Mouse (Mus musculus) neural tube, embryonic 12.5 days (tissue): ENCODE measurements around the gene Blmh. TPM values are rescaled to one million over a fixed set of nuclear protein-coding genes. Genes with fewer than 3 reads are reported as not detected.
"Not testable (repeated sequence)": the region's sequence is repeated elsewhere in the genome, so short reads cannot be mapped to it uniquely, and the experiment has no call there.

Source experiments
- ATAC-seq: fragments of 200-750 bp; cut with Nextera tagmentation; 2 replicates; pipeline ENCODE4 v1.8.0; 2017; ENCODE audit warnings: low read depth, mild to moderate bottlenecking, moderate TSS enrichment, moderate library complexity; ENCODE audit not compliant: low FRiP score
- H3K27ac ChIP-seq: fragments of 300-500 bp; sonication (generic); 2 replicates; pipeline ENCODE4 v1.5.1; 2016
- H3K27me3 ChIP-seq: fragments of 300-500 bp; sonication (generic); replicated peaks from 2 replicates; pipeline ENCODE4 v1.6.1; 2016; ENCODE audit warnings: mild to moderate bottlenecking
- H3K36me3 ChIP-seq: fragments of 300-500 bp; sonication (generic); 2 replicates; pipeline ENCODE4 v1.6.1; 2016; ENCODE audit warnings: mild to moderate bottlenecking
- H3K4me1 ChIP-seq: fragments of 300-500 bp; sonication (generic); 2 replicates; pipeline ENCODE4 v1.6.1; 2016
- H3K4me2 ChIP-seq: fragments of 300-500 bp; sonication (generic); replicated peaks from 2 replicates; pipeline ENCODE4 v1.6.1; 2016; ENCODE audit warnings: mild to moderate bottlenecking
- H3K4me3 ChIP-seq: fragments of 300-500 bp; sonication (generic); 2 replicates; pipeline ENCODE4 v1.5.1; 2016
- H3K9ac ChIP-seq: fragments of 300-500 bp; sonication (generic); 2 replicates; pipeline ENCODE4 v1.6.1; 2016; ENCODE audit warnings: mild to moderate bottlenecking
- H3K9me3 ChIP-seq: fragments of 300-500 bp; sonication (generic); 2 replicates; pipeline ENCODE4 v1.6.1; 2016; ENCODE audit warnings: mild to moderate bottlenecking
- WGBS: fragments of 180-500 bp; shearing (Covaris S2); methylation state at CpG from one replicate; pipeline ENCODE4 v1.1.7; 2016; 5-methylcytosine and 5-hydroxymethylcytosine counted together
- polyA plus RNA-seq: library from polyadenylated mRNA; unstranded; fragments of >200 nt; fragmentation: Nextera tagmentation; extraction: Ambion mirVana; gene quantifications from 2 replicates; pipeline ENCODE4 v1.2.1, GENCODE M21; 2016

Gene Blmh
- polyA plus RNA-seq, 1 experiment from 2014 or later, result 175 TPM

DNA sequence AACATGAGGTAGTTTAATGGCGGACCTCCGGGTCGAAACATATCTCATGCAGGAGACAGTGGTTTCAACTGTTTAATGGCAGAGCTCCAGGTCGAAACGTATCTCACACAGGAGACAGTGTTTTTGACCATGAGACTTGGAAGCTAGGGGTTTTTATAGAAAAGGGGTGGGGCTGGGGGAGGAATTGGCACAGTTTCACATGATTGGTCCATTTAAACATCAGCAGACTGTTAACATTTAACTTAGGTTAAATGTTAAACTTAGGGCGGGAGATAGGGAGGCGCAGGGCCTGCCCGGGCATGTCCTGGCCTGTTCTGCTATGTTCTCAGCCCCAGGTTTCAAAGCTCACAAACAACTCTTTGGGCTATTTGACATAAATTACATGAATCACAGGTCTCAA lies 4.0 kb downstream of the Blmh start:
- not testable (repeated sequence) for H3K27me3 ChIP-seq, H3K9ac ChIP-seq, H3K4me2 ChIP-seq, H3K9me3 ChIP-seq, ATAC-seq, H3K36me3 ChIP-seq, H3K4me3 ChIP-seq, H3K4me1 ChIP-seq, H3K27ac ChIP-seq
- 93% methylated on average over 8 of the region's 8 CpGs for WGBS

DNA sequence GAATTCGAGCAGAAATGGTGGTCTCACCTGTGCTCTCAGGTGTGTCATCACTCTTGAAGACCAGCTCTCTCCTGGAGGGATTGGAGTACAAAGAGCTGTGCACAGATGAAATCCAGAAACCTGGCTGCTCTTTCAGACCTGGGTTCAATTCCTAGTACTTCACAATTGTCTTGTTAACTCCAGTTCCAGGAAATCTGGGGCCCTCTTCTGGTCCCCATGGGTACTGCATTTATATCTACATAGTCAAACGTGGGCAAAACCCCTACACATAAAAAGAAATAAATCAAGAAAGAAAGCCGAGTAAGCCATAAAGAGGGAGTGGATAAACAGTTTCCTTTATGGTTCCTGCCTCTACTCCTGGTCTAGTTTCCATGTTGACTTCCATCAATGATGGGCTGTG lies 8.6 kb downstream of the Blmh start:
- ATAC-seq, result no peak
- Histone ChIP-seq H3K4me1 (no peaks in the 10 kb centered on the region), H3K27ac (no peak overlapping the region), H3K4me3 (no peak overlapping the region), H3K9me3 (no peaks in the 10 kb centered on the region), H3K36me3 (no peaks in the 10 kb centered on the region), H3K9ac (no peak overlapping the region), H3K27me3 (no peaks in the 10 kb centered on the region), H3K4me2 (no peak overlapping the region)
- 59% methylated on average over 3 of the region's 3 CpGs for WGBS

GRCm38 (mm10) chr11:76936578-76936977 lies 12.0 kb downstream of the Blmh start:
- Histone ChIP-seq H3K36me3 (no peaks in the 10 kb centered on the region), H3K9me3 (no peaks in the 10 kb centered on the region), H3K9ac (no peak overlapping the region), H3K4me3 (no peak overlapping the region), H3K27me3 (no peaks in the 10 kb centered on the region), H3K4me1 (no peaks in the 10 kb centered on the region), H3K4me2 (no peak overlapping the region), H3K27ac (no peak overlapping the region)
- 83% methylated on average over 5 of the region's 5 CpGs for WGBS
- no peak for ATAC-seq

GRCm38 (mm10) chr11:76944839-76945238 lies 20.2 kb downstream of the Blmh start:
- no peak overlapping the region for H3K27ac ChIP-seq
- no peak overlapping the region for H3K9ac ChIP-seq
- H3K27me3 ChIP-seq, result no peaks in the 10 kb centered on the region
- 71% methylated on average over 6 of the region's 6 CpGs for WGBS
- peak overlapping the region; percentile 85 for H3K4me2 ChIP-seq
- H3K4me3 ChIP-seq, result 0 out of 2 replicates have a peak overlapping the region, but pooled peaks have one; percentile 86
- H3K36me3 ChIP-seq, result no peaks in the 10 kb centered on the region
- H3K9me3 ChIP-seq, result no peaks in the 10 kb centered on the region
- no peak for ATAC-seq
- peaks cover 7% of the 10 kb centered on the region for H3K4me1 ChIP-seq

GRCm38 (mm10) chr11:76945386-76946202 lies 21.0 kb downstream of the Blmh start:
- H3K4me1 ChIP-seq, result peaks cover 7% of the 10 kb centered on the region
- whole genome bisulfite sequencing, result under 1% methylated on average over 58 of the region's 58 CpGs
- peak; percentile 89 for ATAC-seq
- H3K36me3 ChIP-seq, result no peaks in the 10 kb centered on the region
- no peaks in the 10 kb centered on the region for H3K9me3 ChIP-seq
- H3K27me3 ChIP-seq, result no peaks in the 10 kb centered on the region
- peak overlapping the region; percentile 74 for H3K9ac ChIP-seq
- peak overlapping the region; percentile 86 for H3K4me3 ChIP-seq
- H3K27ac ChIP-seq, result 0 out of 2 replicates have a peak overlapping the region, but pooled peaks have one; percentile 26
- H3K4me2 ChIP-seq, result peak overlapping the region; percentile 85

DNA sequence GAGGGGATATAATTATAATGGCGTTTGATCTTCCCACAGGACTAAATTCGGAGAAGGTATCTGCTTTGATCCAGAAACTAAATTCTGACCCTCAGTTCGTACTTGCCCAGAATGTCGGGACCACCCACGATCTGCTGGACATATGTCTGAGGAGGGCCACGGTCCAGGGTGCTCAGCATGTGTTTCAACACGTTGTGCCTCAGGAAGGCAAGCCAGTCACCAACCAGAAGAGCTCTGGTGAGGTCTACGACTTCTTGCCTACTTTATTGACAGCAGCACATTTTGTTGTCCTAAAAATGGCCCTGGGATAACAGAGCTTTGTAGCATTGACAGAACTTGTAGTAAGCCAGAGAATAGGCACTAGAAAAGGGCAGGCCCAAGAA lies 21.6 kb downstream of the Blmh start:
- 4% methylated on average over 8 of the region's 8 CpGs for WGBS
- Histone ChIP-seq H3K36me3 (peaks cover 5% of the 10 kb centered on the region), H3K27me3 (no peaks in the 10 kb centered on the region), H3K9ac (peak overlapping the region; percentile 74), H3K4me2 (peak overlapping the region; percentile 85), H3K4me1 (peaks cover 7% of the 10 kb centered on the region), H3K9me3 (no peaks in the 10 kb centered on the region), H3K27ac (no peak overlapping the region), H3K4me3 (peak overlapping the region; percentile 86)
- ATAC-seq, result no peak; the same call in 1 of the 2 replicates

- H3K36me3 ChIP-seq, result peaks cover 63% of the 10 kb centered on the region
- H3K4me1 ChIP-seq, result no peaks in the 10 kb centered on the region
- 97% methylated on average over 2 of the region's 2 CpGs for WGBS
- H3K27ac ChIP-seq, result no peak overlapping the region
- H3K9me3 ChIP-seq, result no peaks in the 10 kb centered on the region
- H3K9ac ChIP-seq, result no peak overlapping the region
- ATAC-seq, result no peak
- no peak overlapping the region for H3K4me2 ChIP-seq
- H3K4me3 ChIP-seq, result no peak overlapping the region
- no peaks in the 10 kb centered on the region for H3K27me3 ChIP-seq
Measured at GRCm38 (mm10) chr11:76953536-76953935, 28.9 kb downstream of the Blmh start.

GRCm38 (mm10) chr11:76965703-76966102 lies 41.1 kb downstream of the Blmh start:
- Histone ChIP-seq H3K4me2 (no peak overlapping the region), H3K9ac (no peak overlapping the region), H3K9me3 (no peaks in the 10 kb centered on the region), H3K4me3 (no peak overlapping the region), H3K27ac (no peak overlapping the region), H3K27me3 (no peaks in the 10 kb centered on the region), H3K4me1 (no peaks in the 10 kb centered on the region), H3K36me3 (peaks cover 76% of the 10 kb centered on the region)
- WGBS, result 97% methylated on average over 3 of the region's 3 CpGs
- ATAC-seq, result no peak

DNA sequence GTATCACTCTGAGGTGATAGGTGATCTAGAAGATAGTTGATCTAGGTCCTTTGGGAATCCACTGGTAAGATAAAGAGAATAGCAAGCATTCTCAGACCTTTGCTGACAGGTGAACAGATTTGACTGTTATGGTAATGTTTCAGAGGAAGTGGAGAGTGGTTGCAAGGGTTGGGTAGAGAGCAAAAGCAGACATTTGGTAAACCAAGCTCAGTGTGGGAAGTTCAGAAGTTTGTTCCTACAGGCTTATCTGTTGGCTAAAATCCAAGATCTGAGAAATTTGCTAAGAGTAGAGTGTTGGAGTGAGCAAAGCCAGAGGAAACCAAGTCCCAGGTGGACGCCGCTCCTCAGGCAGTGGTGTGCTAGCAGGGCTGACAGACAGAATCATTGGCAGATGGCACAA lies 45.7 kb downstream of the Blmh start:
- ATAC-seq, result no peak
- Histone ChIP-seq H3K9ac (no peak overlapping the region), H3K27me3 (no peaks in the 10 kb centered on the region), H3K36me3 (peaks cover 87% of the 10 kb centered on the region), H3K27ac (no peak overlapping the region), H3K4me3 (no peak overlapping the region), H3K4me1 (no peaks in the 10 kb centered on the region), H3K9me3 (no peaks in the 10 kb centered on the region), H3K4me2 (no peak overlapping the region)
- 100% methylated on average over 2 of the region's 2 CpGs for WGBS

DNA sequence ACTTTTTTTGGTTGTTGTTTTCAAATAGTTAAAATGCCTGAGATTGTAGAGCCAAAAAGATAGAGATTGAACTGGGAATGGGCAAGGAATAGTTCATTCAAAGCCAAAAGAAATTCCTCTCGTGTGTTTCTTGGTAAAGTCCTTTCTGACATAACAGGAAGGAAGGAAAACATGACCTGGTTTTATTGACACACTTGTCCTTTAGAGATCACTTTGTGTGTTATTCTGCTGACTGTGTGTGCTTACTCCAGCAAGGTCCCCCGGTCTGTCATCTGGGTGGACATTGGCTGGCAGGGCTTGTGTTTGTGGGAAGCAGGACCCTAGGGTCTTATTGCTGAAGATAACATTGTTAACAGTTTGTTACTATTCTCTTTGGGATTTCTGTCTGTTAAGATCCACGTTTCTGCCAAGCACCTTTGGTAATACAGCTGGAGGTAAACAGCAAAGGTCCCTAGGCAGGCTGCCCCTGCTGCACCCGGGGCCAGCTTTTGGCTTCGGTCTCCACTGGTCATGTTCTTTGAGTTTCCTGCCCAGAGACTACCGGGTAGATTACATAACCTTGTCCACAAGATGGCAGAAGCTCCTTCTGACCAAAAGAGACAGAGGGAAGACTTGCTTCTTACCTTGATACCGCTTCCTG lies 50.2 kb downstream of the Blmh start:
- 90% methylated on average over 7 of the region's 7 CpGs for WGBS
- peaks cover 80% of the 10 kb centered on the region for H3K36me3 ChIP-seq
- no peak for ATAC-seq

DNA sequence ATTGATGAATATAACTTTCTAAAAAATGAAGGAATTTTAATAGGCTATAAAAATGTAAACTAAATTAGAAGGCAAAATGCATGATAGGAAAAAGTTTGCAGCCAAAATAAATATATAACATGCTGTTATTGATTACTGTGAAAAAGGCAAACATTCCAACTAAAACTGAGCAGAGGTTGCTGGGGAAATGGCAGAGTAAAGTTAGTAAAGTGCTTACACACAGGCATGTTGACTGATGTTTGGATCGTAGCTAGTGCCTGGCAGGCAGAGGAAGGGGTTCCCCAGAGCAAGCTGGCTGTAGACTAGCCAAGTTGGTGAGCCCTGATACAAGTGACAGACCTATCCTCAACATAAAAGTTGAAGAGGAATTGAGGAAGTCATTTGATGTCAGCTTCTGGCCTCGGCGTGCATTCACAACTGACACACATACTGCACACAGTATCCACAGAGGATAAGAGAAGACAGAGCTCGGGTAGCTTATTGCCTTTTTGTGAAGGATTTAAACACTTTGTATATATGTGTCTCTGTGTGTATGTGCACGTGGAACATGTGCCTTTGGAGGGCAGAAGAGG lies 57.0 kb downstream of the Blmh start:
- no peak overlapping the region for H3K27ac ChIP-seq
- H3K9ac ChIP-seq, result no peak overlapping the region
- no peaks in the 10 kb centered on the region for H3K4me1 ChIP-seq
- H3K4me2 ChIP-seq, result no peak overlapping the region
- no peaks in the 10 kb centered on the region for H3K27me3 ChIP-seq
- no peak overlapping the region for H3K4me3 ChIP-seq
- no peaks in the 10 kb centered on the region for H3K9me3 ChIP-seq
- 88% methylated on average over 5 of the region's 5 CpGs for WGBS
- H3K36me3 ChIP-seq, result peaks cover 51% of the 10 kb centered on the region
- no peak for ATAC-seq

More for the DNA sequence above, 50.2 kb downstream of the Blmh start:
- Histone ChIP-seq H3K4me2 (no peak overlapping the region), H3K9me3 (no peaks in the 10 kb centered on the region), H3K9ac (no peak overlapping the region), H3K4me3 (no peak overlapping the region), H3K27ac (no peak overlapping the region), H3K27me3 (no peaks in the 10 kb centered on the region), H3K4me1 (no peaks in the 10 kb centered on the region)

- ATAC-seq, result no peak
- 87% methylated on average over 4 of the region's 4 CpGs for whole genome bisulfite sequencing
- Histone ChIP-seq H3K36me3 (peaks cover 56% of the 10 kb centered on the region), H3K9ac (no peak overlapping the region), H3K4me2 (no peak overlapping the region), H3K4me1 (no peaks in the 10 kb centered on the region), H3K27ac (no peak overlapping the region), H3K27me3 (no peaks in the 10 kb centered on the region), H3K9me3 (no peaks in the 10 kb centered on the region), H3K4me3 (no peak overlapping the region)
Measured at GRCm38 (mm10) chr11:76982415-76982814, 57.8 kb downstream of the Blmh start.
